Mouse (Mus musculus) stomach, postnatal 0 days (tissue): ENCODE results near the gene Cldn11.

Experiments used
- CTCF ChIP-seq: IDR thresholded peaks from 2 replicates; pipeline ENCODE4 v1.5.1; 2016; ENCODE audit warnings: antibody characterized with exemption, low read depth, mild to moderate bottlenecking, moderate library complexity
- EP300 ChIP-seq: optimal IDR thresholded peaks from 2 replicates; pipeline ENCODE3; 2016; ENCODE audit warnings: antibody characterized with exemption

DNA sequence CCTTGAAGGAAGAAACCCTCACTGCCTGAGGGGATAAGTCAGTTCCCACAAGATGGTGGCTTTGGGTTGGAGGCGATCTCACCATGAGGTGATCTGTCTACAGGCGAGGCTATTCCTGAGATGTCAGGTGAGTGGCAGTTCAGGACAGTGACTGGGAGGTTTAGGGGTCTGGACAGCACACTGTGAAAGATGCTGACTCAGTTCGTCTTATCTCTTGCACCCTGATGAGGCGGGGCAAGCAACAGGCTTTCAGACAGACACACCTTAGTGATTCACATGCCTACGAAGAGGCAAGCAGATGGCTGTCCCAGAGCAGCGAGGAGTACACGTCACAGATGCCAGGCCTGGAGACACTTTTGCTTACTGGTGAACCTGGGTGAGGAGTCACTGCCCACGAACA lies 15.5 kb upstream of the Cldn11 start:
- no peak for TF ChIP-seq CTCF
- TF ChIP-seq EP300: no peak
